ENCODE assay signal across 10 mouse cellular contexts in the genomic region with DNA sequence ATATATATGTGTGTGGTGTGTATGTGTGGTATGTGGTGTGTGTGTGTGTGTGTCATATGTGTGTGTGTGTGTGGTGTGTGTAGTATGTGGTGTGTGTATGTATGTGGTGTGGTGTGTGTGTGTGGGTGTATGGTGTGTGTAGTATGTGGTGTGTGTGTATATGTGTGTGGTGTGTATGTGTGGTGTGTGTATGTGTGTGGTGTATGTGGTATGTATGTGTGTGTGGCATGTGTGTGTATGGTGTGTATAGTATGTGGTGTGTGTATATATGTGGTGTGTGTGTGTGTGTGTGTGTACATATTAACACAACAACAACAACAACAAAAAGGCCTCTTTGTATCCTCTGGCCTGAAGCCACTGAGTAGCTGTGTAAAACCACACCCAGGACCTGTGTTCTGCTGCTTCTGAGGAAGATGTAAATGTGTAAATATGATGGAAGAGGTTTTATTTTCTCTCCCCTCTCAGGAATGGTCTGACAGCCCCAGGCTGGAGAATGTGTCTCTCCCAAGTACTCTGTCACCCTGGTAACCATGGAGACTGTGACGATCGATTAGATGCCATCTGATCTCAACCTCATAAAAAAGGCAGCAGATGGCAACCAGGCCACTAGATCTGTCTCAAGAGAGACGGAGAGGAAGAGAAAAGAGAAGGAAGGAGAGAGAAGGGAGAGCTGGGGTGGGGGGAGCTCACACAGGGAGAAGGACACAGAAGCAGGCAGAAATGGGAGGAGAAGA. TPM values are rescaled to one million over a fixed set of nuclear protein-coding genes. Genes with fewer than 3 reads are reported as not detected.
DNase-seq lines count a peak whose midpoint lies in the region; ATAC-seq and TF ChIP-seq lines count a peak whose summit lies in the region.
"Had no signal": no experiment of that assay in that cellular context is flagged by ENCODE, and none has a peak within 500 bp of the region (broad histone marks: within the 10 kb centered on the region; RNA-seq: fewer than 3 reads in every experiment).

No protein-coding gene starts in this region.

- H3K4me2 ChIP-seq in embryonic facial prominence, embryonic 11.5 days (ENCODE audit: low read depth, low read length) = no peak overlapping the region
- H3K4me2 ChIP-seq in hindbrain, embryonic 11.5 days (replicated peaks; ENCODE audit: low read depth, low read length) = no peak overlapping the region
- H3K4me2 ChIP-seq in midbrain, embryonic 16.5 days (ENCODE audit: low read length) = no peak overlapping the region
- H3K4me2 ChIP-seq: limb, embryonic 15.5 days had no signal

- no peaks in the 10 kb centered on the region for H3K4me1 ChIP-seq in embryonic facial prominence, embryonic 11.5 days (ENCODE audit: control insufficient read depth, insufficient read depth, low read length)
- 0 out of 2 replicates have a peak, but pooled peaks cover 3% of the 10 kb centered on the region for H3K4me1 ChIP-seq in hindbrain, embryonic 11.5 days (replicated peaks; ENCODE audit: control insufficient read depth, insufficient read depth, low read length)
- peaks cover 10% of the 10 kb centered on the region for H3K4me1 ChIP-seq in midbrain, embryonic 16.5 days (ENCODE audit: control insufficient read depth, insufficient read depth, low read length)
- no peaks in the 10 kb centered on the region for H3K4me1 ChIP-seq in lung, adult 2 months (ENCODE audit: control insufficient read depth, insufficient read depth, low read length)
- H3K4me1 ChIP-seq: limb, embryonic 15.5 days had no signal

- TF ChIP-seq CTCF in lung, adult 2 months (IDR thresholded peaks at IDR 0.05; ENCODE audit: insufficient read depth, low read length) = no peak

- H3K9ac ChIP-seq in embryonic facial prominence, embryonic 11.5 days (replicated peaks; ENCODE audit: low read length) = no peak overlapping the region
- no peak overlapping the region for H3K9ac ChIP-seq in hindbrain, embryonic 11.5 days (ENCODE audit: low read depth, low read length)
- H3K9ac ChIP-seq in midbrain, embryonic 16.5 days (ENCODE audit: low read depth, low read length) = no peak overlapping the region
- H3K9ac ChIP-seq: limb, embryonic 15.5 days had no signal

- no peak overlapping the region for H3K4me3 ChIP-seq in embryonic facial prominence, embryonic 11.5 days (ENCODE audit: low read depth, low read length)
- H3K4me3 ChIP-seq in hindbrain, embryonic 11.5 days (ENCODE audit: low read depth, low read length) = no peak overlapping the region
- H3K4me3 ChIP-seq in midbrain, embryonic 16.5 days (ENCODE audit: low read depth, low read length) = no peak overlapping the region
- H3K4me3 ChIP-seq in lung, adult 2 months (replicated peaks; ENCODE audit: extremely low read depth, low read depth, low read length) = no peak overlapping the region
- H3K4me3 ChIP-seq: limb, embryonic 15.5 days had no signal

- no peak for TF ChIP-seq POLR2A in lung, adult 2 months (IDR thresholded peaks at IDR 0.05; ENCODE audit: borderline replicate concordance, extremely low read depth, low read depth, low read length)

- no peaks in the 10 kb centered on the region for H3K27me3 ChIP-seq in embryonic facial prominence, embryonic 11.5 days (ENCODE audit: control insufficient read depth, insufficient read depth, low read length)
- no peaks in the 10 kb centered on the region for H3K27me3 ChIP-seq in hindbrain, embryonic 11.5 days (ENCODE audit: control insufficient read depth, insufficient read depth, low read length)
- no peaks in the 10 kb centered on the region for H3K27me3 ChIP-seq in midbrain, embryonic 16.5 days (ENCODE audit: control insufficient read depth, insufficient read depth, low read depth, low read length)

- ATAC-seq in embryonic facial prominence, embryonic 11.5 days (replicated peaks; ENCODE audit: insufficient number of reproducible peaks, low FRiP score, low TSS enrichment, low read depth) = peak; percentile 67
- ATAC-seq in hindbrain, embryonic 11.5 days (ENCODE audit: low FRiP score) = peak; percentile 90
- ATAC-seq in midbrain, embryonic 16.5 days = peak; percentile 81

- peak; percentile 16 to 47 for DNase-seq in cerebellum, postnatal 14 days
- no peak for DNase-seq in cerebellum, adult 9-10 months
- no peak for DNase-seq in embryonic facial prominence, embryonic 11.5 days (ENCODE audit: low spot score)
- DNase-seq in hindbrain, embryonic 11.5 days (ENCODE audit: low spot score) = peak; percentile 76
- no peak for DNase-seq in lung, adult 2 months
- no peak for DNase-seq in cerebellum, adult 9-11 months
- DNase-seq in lung, postnatal 14 days = no peak
- DNase-seq: kidney, postnatal 36 days had no signal

- H3K27ac ChIP-seq in embryonic facial prominence, embryonic 11.5 days (replicated peaks; ENCODE audit: low read depth, low read length) = no peak overlapping the region
- peak overlapping the region; percentile 82 for H3K27ac ChIP-seq in hindbrain, embryonic 11.5 days (ENCODE audit: low read depth, low read length)
- peak overlapping the region; percentile 63 for H3K27ac ChIP-seq in midbrain, embryonic 16.5 days (ENCODE audit: low read length)
- H3K27ac ChIP-seq: limb, embryonic 15.5 days had no signal

- no peaks in the 10 kb centered on the region for H3K36me3 ChIP-seq in embryonic facial prominence, embryonic 11.5 days (replicated peaks; ENCODE audit: control insufficient read depth, insufficient read depth, low read depth, low read length)
- H3K36me3 ChIP-seq in hindbrain, embryonic 11.5 days (ENCODE audit: control insufficient read depth, insufficient read depth, low read length) = no peaks in the 10 kb centered on the region
- H3K36me3 ChIP-seq in midbrain, embryonic 16.5 days (ENCODE audit: control insufficient read depth, insufficient read depth, low read length) = no peaks in the 10 kb centered on the region
- H3K36me3 ChIP-seq: limb, embryonic 15.5 days had no signal

- 23% methylated on average over 3 of the region's 3 CpGs for WGBS in embryonic facial prominence, embryonic 11.5 days
- 17% methylated on average over 3 of the region's 3 CpGs for WGBS in hindbrain, embryonic 11.5 days
- WGBS in midbrain, embryonic 16.5 days = 4% methylated on average over 3 of the region's 3 CpGs
- WGBS in lung, adult 2 months = 47% methylated on average over 3 of the region's 3 CpGs

- H3K9me3 ChIP-seq in embryonic facial prominence, embryonic 11.5 days (replicated peaks; ENCODE audit: control insufficient read depth, low read length) = no peaks in the 10 kb centered on the region
- no peaks in the 10 kb centered on the region for H3K9me3 ChIP-seq in hindbrain, embryonic 11.5 days (ENCODE audit: control insufficient read depth, low read length)
- H3K9me3 ChIP-seq in midbrain, embryonic 16.5 days (replicated peaks; ENCODE audit: control insufficient read depth, low read length, poor library complexity, severe bottlenecking) = no peaks in the 10 kb centered on the region
- H3K9me3 ChIP-seq: limb, embryonic 15.5 days had no signal

RNA-seq across cellular contexts. Expression of gene Slc22a15, which starts 42.7 kb away (rescaled TPM):
- polyA plus RNA-seq in embryonic facial prominence, embryonic 11.5 days (2014; fragmentation: Nextera tagmentation; extraction: Ambion mirVana) = 4.0 and 5.3 TPM in 2 replicates
- 8.4 and 10.1 TPM in 2 replicates for polyA plus RNA-seq in hindbrain, embryonic 11.5 days (2014; fragmentation: Nextera tagmentation; extraction: Ambion mirVana)
- polyA plus RNA-seq in midbrain, embryonic 16.5 days (2015; fragmentation: Nextera tagmentation; extraction: Ambion mirVana) = 6.0 and 7.4 TPM in 2 replicates
- 11.0 and 11.6 TPM in 2 replicates for polyA plus RNA-seq in lung, adult 2 months (2012; rRNA removed)

RNA-seq across cellular contexts. Expression of gene Nhlh2, which starts 42.9 kb away (rescaled TPM):
- polyA plus RNA-seq in embryonic facial prominence, embryonic 11.5 days (2014; fragmentation: Nextera tagmentation; extraction: Ambion mirVana) = 21.6 and 31.0 TPM in 2 replicates
- 173 and 196 TPM in 2 replicates for polyA plus RNA-seq in hindbrain, embryonic 11.5 days (2014; fragmentation: Nextera tagmentation; extraction: Ambion mirVana)
- 27.2 and 49.6 TPM in 2 replicates for polyA plus RNA-seq in midbrain, embryonic 16.5 days (2015; fragmentation: Nextera tagmentation; extraction: Ambion mirVana)
- polyA plus RNA-seq in lung, adult 2 months (2012; rRNA removed) = not detected in 2 replicates

Comparison
In these comparisons a context has a peak if more than half of its experiments do, and no peak if none do; other contexts are left out.
1. DNase-seq: peak in cerebellum, postnatal 14 days (2 of 2) and hindbrain, embryonic 11.5 days (single experiment); none in cerebellum, adult 9-10 months (single experiment), embryonic facial prominence, embryonic 11.5 days (single experiment), lung, adult 2 months (single experiment), cerebellum, adult 9-11 months (single experiment) and lung, postnatal 14 days (single experiment).
2. RNA of gene Nhlh2, which starts 42.9 kb away (polyA plus RNA-seq): 173 to 196 TPM in hindbrain, embryonic 11.5 days, 27.2 to 49.6 TPM in midbrain, embryonic 16.5 days and 21.6 to 31.0 TPM in embryonic facial prominence, embryonic 11.5 days; not detected in lung, adult 2 months; every median in the first group is over 10 times any median in the second.
3. Peak in every context shown above with its lines, with median percentiles within 50 percentile points of each other: ATAC-seq.